Mouse (Mus musculus) E14TG2a.4 (cell line): ENCODE data around the gene Smad5.

Experiments
- CTCF ChIP-seq: conservative IDR thresholded peaks from 2 replicates; pipeline ENCODE4 v1.5.1; 2014; ENCODE audit warnings: low read length
- POU5F1 ChIP-seq: IDR thresholded peaks from 2 replicates; pipeline ENCODE4 v1.6.1; 2014; ENCODE audit warnings: low read length, borderline replicate concordance

- peak; percentile 78 for TF ChIP-seq CTCF
- TF ChIP-seq POU5F1 = no peak
Measured at GRCm38 (mm10) chr13:56657946-56658512, 44.8 kb upstream of the Smad5 start.
